Mouse (Mus musculus) limb, embryonic 15.5 days (tissue): ENCODE results near the gene Lsm4. TPM values are rescaled to one million over a fixed set of nuclear protein-coding genes. Genes with fewer than 3 reads are reported as not detected.

Experiments used
- ATAC-seq: fragments of 200-750 bp; cut with Nextera tagmentation; 2 replicates; pipeline ENCODE4 v1.8.0; 2017; ENCODE audit warnings: low read depth, moderate TSS enrichment; ENCODE audit not compliant: insufficient number of reproducible peaks, low FRiP score, low TSS enrichment
- H3K27ac ChIP-seq: fragments of 300-500 bp; sonication (generic); 2 replicates; pipeline ENCODE4 v1.5.1; 2015; ENCODE audit warnings: moderate library complexity, mild to moderate bottlenecking, inconsistent platforms
- H3K27me3 ChIP-seq: fragments of 300-500 bp; sonication (generic); 2 replicates; pipeline ENCODE4 v1.6.1; 2015; ENCODE audit warnings: inconsistent platforms
- H3K36me3 ChIP-seq: fragments of 300-500 bp; sonication (generic); 2 replicates; pipeline ENCODE4 v1.6.1; 2015; ENCODE audit warnings: inconsistent platforms
- H3K4me1 ChIP-seq: fragments of 300-500 bp; sonication (generic); 2 replicates; pipeline ENCODE4 v1.6.1; 2015; ENCODE audit warnings: inconsistent platforms
- H3K4me2 ChIP-seq: fragments of 300-500 bp; sonication (generic); 2 replicates; pipeline ENCODE4 v1.6.1; 2015; ENCODE audit warnings: mild to moderate bottlenecking, inconsistent platforms
- H3K4me3 ChIP-seq: fragments of 300-500 bp; sonication (generic); 2 replicates; pipeline ENCODE4 v1.5.1; 2015; ENCODE audit warnings: mild to moderate bottlenecking, inconsistent platforms
- H3K9ac ChIP-seq: fragments of 300-500 bp; sonication (generic); 2 replicates; pipeline ENCODE4 v1.6.1; 2015; ENCODE audit warnings: inconsistent platforms
- H3K9me3 ChIP-seq: fragments of 300-500 bp; sonication (generic); 2 replicates; pipeline ENCODE4 v1.6.1; 2016; ENCODE audit warnings: inconsistent platforms
- WGBS: fragments of 180-500 bp; shearing (Covaris S2); methylation state at CpG from one replicate; pipeline ENCODE4 v1.1.7; 2015; 5-methylcytosine and 5-hydroxymethylcytosine counted together
- polyA plus RNA-seq: library from polyadenylated mRNA; unstranded; fragments of >200 nt; fragmentation: Nextera tagmentation; extraction: Ambion mirVana; gene quantifications from 2 replicates; pipeline ENCODE4 v1.2.1, GENCODE M21; 2015

The Lsm4 gene
- polyA plus RNA-seq, 1 experiment from 2014 or later = 199 TPM

GRCm38 (mm10) chr8:70653226-70653625 lies 19.8 kb upstream of the Lsm4 start:
- Histone ChIP-seq H3K36me3 (peaks cover 60% of the 10 kb centered on the region), H3K9me3 (no peaks in the 10 kb centered on the region), H3K9ac (no peak overlapping the region), H3K4me1 (peaks cover 26% of the 10 kb centered on the region), H3K27me3 (no peaks in the 10 kb centered on the region), H3K4me2 (no peak overlapping the region), H3K4me3 (no peak overlapping the region), H3K27ac (no peak overlapping the region)
- WGBS = 62% methylated on average over 2 of the region's 2 CpGs
- ATAC-seq = no peak

GRCm38 (mm10) chr8:70654121-70654520 lies 18.9 kb upstream of the Lsm4 start:
- Histone ChIP-seq H3K9me3 (no peaks in the 10 kb centered on the region), H3K9ac (no peak overlapping the region), H3K27me3 (no peaks in the 10 kb centered on the region), H3K4me2 (no peak overlapping the region), H3K4me1 (peaks cover 26% of the 10 kb centered on the region), H3K27ac (no peak overlapping the region), H3K36me3 (peaks cover 60% of the 10 kb centered on the region), H3K4me3 (no peak overlapping the region)
- ATAC-seq = no peak
- WGBS = 75% methylated on average over 1 of the region's 1 CpGs

- H3K36me3 ChIP-seq = peaks cover 52% of the 10 kb centered on the region
- H3K4me3 ChIP-seq = no peak overlapping the region
- no peaks in the 10 kb centered on the region for H3K27me3 ChIP-seq
- peaks cover 23% of the 10 kb centered on the region for H3K4me1 ChIP-seq
- no peaks in the 10 kb centered on the region for H3K9me3 ChIP-seq
- no peak overlapping the region for H3K4me2 ChIP-seq
- no peak for ATAC-seq
- 43% methylated on average over 2 of the region's 2 CpGs for WGBS
- no peak overlapping the region for H3K9ac ChIP-seq
- H3K27ac ChIP-seq = no peak overlapping the region
Measured at GRCm38 (mm10) chr8:70655469-70655868, 17.6 kb upstream of the Lsm4 start.

- Histone ChIP-seq H3K36me3 (peaks cover 44% of the 10 kb centered on the region), H3K4me1 (peaks cover 26% of the 10 kb centered on the region), H3K4me2 (no peak overlapping the region), H3K4me3 (no peak overlapping the region), H3K27ac (no peak overlapping the region), H3K9ac (no peak overlapping the region), H3K9me3 (no peaks in the 10 kb centered on the region), H3K27me3 (no peaks in the 10 kb centered on the region)
- no peak for ATAC-seq
- WGBS = 72% methylated on average over 13 of the region's 13 CpGs
Measured at GRCm38 (mm10) chr8:70656193-70656790, 16.8 kb upstream of the Lsm4 start.

GRCm38 (mm10) chr8:70657214-70657613 lies 15.8 kb upstream of the Lsm4 start:
- ATAC-seq = no peak
- H3K27ac ChIP-seq = no peak overlapping the region
- 87% methylated on average over 3 of the region's 3 CpGs for WGBS

GRCm38 (mm10) chr8:70657739-70658138 lies 15.3 kb upstream of the Lsm4 start:
- H3K4me2 ChIP-seq = no peak overlapping the region
- WGBS = 85% methylated on average over 2 of the region's 2 CpGs
- H3K27ac ChIP-seq = no peak overlapping the region
- H3K4me3 ChIP-seq = no peak overlapping the region
- no peak overlapping the region for H3K9ac ChIP-seq
- H3K36me3 ChIP-seq = peaks cover 29% of the 10 kb centered on the region
- peaks cover 26% of the 10 kb centered on the region for H3K4me1 ChIP-seq
- ATAC-seq = no peak
- no peaks in the 10 kb centered on the region for H3K9me3 ChIP-seq
- no peaks in the 10 kb centered on the region for H3K27me3 ChIP-seq

More at GRCm38 (mm10) chr8:70657214-70657613, 15.8 kb upstream of the Lsm4 start:
- Histone ChIP-seq H3K9ac (no peak overlapping the region), H3K36me3 (peaks cover 34% of the 10 kb centered on the region), H3K4me1 (peaks cover 26% of the 10 kb centered on the region), H3K27me3 (no peaks in the 10 kb centered on the region), H3K4me2 (no peak overlapping the region), H3K4me3 (no peak overlapping the region), H3K9me3 (no peaks in the 10 kb centered on the region)

GRCm38 (mm10) chr8:70658897-70659603 lies 14.0 kb upstream of the Lsm4 start:
- peak; percentile 26 for ATAC-seq
- no peaks in the 10 kb centered on the region for H3K9me3 ChIP-seq
- WGBS = 2% methylated on average over 31 of the region's 31 CpGs
- H3K27me3 ChIP-seq = no peaks in the 10 kb centered on the region
- H3K27ac ChIP-seq = peak overlapping the region; percentile 79
- H3K36me3 ChIP-seq = peaks cover 26% of the 10 kb centered on the region
- peak overlapping the region; percentile 92 for H3K4me2 ChIP-seq
- peaks cover 26% of the 10 kb centered on the region for H3K4me1 ChIP-seq
- peak overlapping the region; percentile 73 for H3K4me3 ChIP-seq
- H3K9ac ChIP-seq = peak overlapping the region; percentile 74

GRCm38 (mm10) chr8:70659604-70660272 lies 13.3 kb upstream of the Lsm4 start:
- peak overlapping the region; percentile 92 for H3K4me2 ChIP-seq
- H3K4me1 ChIP-seq = peaks cover 26% of the 10 kb centered on the region
- under 1% methylated on average over 44 of the region's 44 CpGs for whole genome bisulfite sequencing
- peaks cover 22% of the 10 kb centered on the region for H3K36me3 ChIP-seq
- peak overlapping the region; percentile 73 for H3K4me3 ChIP-seq
- peak overlapping the region; percentile 74 for H3K9ac ChIP-seq
- ATAC-seq = peak; percentile 96
- no peaks in the 10 kb centered on the region for H3K9me3 ChIP-seq
- no peaks in the 10 kb centered on the region for H3K27me3 ChIP-seq
- peak overlapping the region; percentile 85 for H3K27ac ChIP-seq

- peak; percentile 15; the same call in 1 of the 2 replicates for ATAC-seq
- Histone ChIP-seq H3K27me3 (no peaks in the 10 kb centered on the region), H3K4me2 (peak within 1 kb of the TSS; percentile 92), H3K9me3 (no peaks in the 10 kb centered on the region), H3K4me3 (peak within 1 kb of the TSS; percentile 73), H3K27ac (peak within 1 kb of the TSS; percentile 85), H3K4me1 (peaks cover 26% of the 10 kb centered on the region), H3K9ac (peak within 1 kb of the TSS; percentile 74), H3K36me3 (peaks cover 16% of the 10 kb centered on the region)
- 3% methylated on average over 14 of the region's 14 CpGs for whole genome bisulfite sequencing
Measured at GRCm38 (mm10) chr8:70660273-70660725, 12.7 kb upstream of the Lsm4 start, which contains the start of gene Pgpep1. TSS of gene Pgpep1 (minus strand) at chr8:70660388.

- Histone ChIP-seq H3K4me3 (no peak overlapping the region), H3K9me3 (no peaks in the 10 kb centered on the region), H3K27ac (no peak overlapping the region), H3K9ac (no peak overlapping the region), H3K4me2 (no peak overlapping the region), H3K36me3 (no peaks in the 10 kb centered on the region), H3K27me3 (no peaks in the 10 kb centered on the region), H3K4me1 (peaks cover 13% of the 10 kb centered on the region)
- WGBS = 72% methylated on average over 4 of the region's 4 CpGs
- ATAC-seq = no peak
Measured at GRCm38 (mm10) chr8:70663691-70664090, 9.4 kb upstream of the Lsm4 start.

- no peak for ATAC-seq
- Histone ChIP-seq H3K36me3 (no peaks in the 10 kb centered on the region), H3K27ac (no peak overlapping the region), H3K9ac (no peak overlapping the region), H3K4me1 (peaks cover 9% of the 10 kb centered on the region), H3K4me3 (no peak overlapping the region), H3K4me2 (no peak overlapping the region), H3K9me3 (no peaks in the 10 kb centered on the region), H3K27me3 (no peaks in the 10 kb centered on the region)
- 54% methylated on average over 3 of the region's 3 CpGs for WGBS
Measured at GRCm38 (mm10) chr8:70664631-70665030, 8.4 kb upstream of the Lsm4 start.

GRCm38 (mm10) chr8:70665599-70665998 lies 7.4 kb upstream of the Lsm4 start:
- H3K36me3 ChIP-seq = no peaks in the 10 kb centered on the region
- no peak overlapping the region for H3K4me3 ChIP-seq
- H3K9me3 ChIP-seq = no peaks in the 10 kb centered on the region
- no peak overlapping the region for H3K9ac ChIP-seq
- ATAC-seq = no peak
- WGBS = 60% methylated on average over 2 of the region's 2 CpGs
- H3K27me3 ChIP-seq = no peaks in the 10 kb centered on the region
- peaks cover under 1% of the 10 kb centered on the region for H3K4me1 ChIP-seq
- H3K4me2 ChIP-seq = no peak overlapping the region
- H3K27ac ChIP-seq = no peak overlapping the region
